Mouse (Mus musculus) mouse embryonic stem cell (cell line): ENCODE data around the gene Pim3.

ENCODE experiments used
- in situ Hi-C, 2 experiments: fragments of 300-500 bp; cut with MboI; formaldehyde crosslinking; loops; 1 replicate in 1 of 2; 3 replicates in 1 of 2; pipeline ENCODE4 v1.14.3; 2019 to 2020; ENCODE audit warnings: low sequenced_read_pairs in 2 of 2, low pct_unique_long_range_greater_than_20kb in 1 of 2, mixed read lengths in 1 of 2; ENCODE audit not compliant: unreplicated experiment in 1 of 2

Gene Pim3

DNA sequence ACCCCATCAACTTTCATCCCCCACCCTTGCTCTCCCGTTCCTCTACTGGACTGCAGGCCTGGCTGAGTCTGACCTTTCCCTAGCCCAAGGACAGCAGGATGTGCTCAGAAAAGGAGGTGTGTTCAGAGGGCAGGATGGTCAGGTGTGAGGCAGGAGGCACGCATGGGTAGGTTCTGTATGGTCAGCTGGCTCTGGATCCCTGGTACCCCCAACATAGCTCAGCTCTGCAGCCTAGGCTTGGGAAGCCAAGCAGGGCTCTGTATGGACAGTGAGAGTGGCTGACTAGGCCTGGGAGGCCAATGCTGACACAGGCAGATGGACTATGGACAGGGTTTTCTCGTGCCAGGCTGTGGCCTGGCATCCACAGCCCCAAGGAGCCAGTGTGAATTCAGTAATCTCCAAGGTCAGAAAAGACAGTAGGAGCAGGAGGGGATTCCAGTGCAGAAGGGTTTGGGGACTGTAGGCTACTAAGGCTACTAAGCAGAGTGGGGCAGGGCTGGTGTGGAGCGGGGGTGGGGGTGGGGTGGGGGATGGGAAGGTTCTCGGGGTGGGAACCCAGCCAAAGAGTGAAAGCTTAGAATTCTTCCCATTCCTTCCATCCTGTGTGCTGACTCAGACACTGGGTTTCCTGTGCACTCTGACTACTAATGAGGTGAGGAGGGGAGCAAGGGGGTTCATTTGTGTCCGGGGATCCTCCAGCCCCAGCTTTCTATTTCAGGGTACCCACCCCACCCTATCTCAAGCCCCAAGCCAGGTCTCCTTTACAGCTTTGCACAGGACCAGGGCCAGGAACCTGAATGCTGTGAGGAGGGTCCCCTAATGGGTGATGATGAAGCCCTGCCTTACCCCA lies 7.6 kb upstream of the Pim3 start:
- in situ Hi-C loops: no loop called here

DNA sequence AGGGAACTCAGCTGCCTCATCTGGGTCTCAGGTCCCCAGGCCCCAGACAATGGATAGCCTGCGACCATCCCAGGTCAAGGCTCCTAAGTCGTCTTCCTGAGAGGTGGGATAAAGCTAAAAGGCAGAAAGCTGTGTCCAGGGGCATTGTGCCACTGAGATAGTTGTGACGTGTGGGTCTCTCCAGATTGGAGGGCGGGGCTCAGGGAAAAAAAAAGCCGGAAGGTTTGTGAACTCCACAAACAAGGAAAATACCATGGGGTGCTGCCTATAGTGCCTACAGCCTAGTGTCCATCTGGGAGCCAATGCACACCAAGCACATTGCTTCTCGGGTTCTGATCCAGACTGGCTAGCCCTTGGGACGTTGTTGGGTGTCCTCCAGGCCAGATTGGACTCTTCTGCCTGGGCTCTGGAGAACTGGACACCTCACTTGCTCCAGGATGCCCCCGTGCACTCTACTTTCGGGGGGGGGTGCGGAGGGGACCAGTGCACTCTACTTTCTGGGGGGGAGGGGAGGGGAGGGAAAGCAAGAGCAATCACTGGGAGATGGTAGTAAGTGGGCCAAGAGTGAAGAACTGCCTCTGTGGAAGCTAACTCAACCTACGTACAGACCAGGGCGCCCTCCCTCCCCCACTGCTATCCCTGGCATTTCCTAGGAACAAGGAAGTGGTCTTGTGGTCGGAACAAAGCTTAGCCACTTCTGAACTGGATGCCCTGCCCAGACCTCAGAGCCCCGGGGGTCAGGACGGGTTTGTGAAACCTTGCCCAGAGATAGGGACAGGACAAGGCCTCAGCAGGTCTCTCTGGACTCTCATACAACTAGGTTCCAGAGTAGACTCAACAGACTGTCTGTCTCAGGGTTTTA lies 6.8 kb upstream of the Pim3 start:
- in situ Hi-C loops: no loop called here

DNA sequence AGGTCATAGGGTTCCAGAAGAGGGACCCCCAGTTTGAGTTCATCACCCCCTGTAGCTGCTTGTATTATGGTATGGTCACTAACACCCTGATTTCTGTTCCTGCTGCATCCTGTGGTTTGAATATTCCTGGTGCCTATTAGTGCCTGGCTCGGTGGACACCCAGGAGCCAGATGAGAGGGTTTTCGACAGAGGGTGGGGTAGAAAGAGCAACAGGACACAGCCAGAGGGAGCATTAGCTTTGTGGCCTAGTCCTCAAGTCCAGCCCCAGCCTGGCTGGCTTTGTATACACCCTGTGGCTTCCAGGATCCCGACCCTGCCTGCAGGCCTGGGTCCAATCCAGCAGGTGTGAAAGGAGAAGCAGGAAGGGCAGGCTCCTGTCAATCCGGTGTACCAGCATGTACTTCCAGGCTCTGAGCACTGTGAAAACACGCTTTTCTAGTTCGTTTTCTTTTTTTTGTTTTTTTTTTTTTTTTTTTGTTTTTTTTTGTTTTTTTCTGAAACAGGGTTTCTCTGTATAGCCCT lies 6.0 kb upstream of the Pim3 start:
- in situ Hi-C loops: no loop called here

DNA sequence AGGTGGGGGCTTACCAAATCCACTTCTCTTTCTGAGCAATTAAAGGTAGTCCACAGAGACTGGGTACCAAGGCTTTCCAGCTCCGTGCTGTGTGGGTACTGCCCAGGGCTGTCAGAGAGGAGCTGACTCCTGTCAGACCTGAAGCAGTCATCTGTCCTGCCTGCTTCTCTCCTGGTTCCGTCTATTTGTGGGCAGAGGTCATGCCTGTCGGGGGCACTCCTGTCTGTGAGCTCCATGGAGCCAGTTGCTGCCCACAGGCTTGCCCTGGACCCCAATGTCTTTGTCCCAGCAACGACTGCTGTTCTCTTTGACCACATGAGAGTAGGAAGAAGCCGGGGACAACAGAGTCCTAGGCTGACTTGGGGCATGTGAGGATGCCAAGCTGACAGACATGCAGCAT lies 5.4 kb upstream of the Pim3 start:
- in situ Hi-C loops: no loop called here

DNA sequence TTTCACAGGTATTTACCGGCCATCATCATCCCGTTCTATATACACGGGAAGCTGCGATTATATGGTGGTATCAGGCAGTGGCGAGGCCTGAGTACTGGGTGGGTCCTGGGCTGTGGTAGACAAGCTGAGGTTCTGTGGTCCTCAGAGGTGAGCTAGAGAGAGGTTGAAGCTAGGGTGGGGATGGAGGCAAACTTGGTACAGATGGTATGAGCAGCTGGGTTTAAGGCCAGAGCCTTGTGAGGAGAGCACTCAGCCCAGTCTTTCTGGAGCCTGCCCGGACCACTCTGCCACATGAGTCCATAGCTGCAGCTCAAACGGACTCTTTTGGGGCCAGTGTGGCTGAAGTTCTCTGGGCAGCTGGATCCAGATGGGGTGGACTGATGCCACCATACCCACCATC lies 4.6 kb upstream of the Pim3 start:
- in situ Hi-C loops: no loop called here

DNA sequence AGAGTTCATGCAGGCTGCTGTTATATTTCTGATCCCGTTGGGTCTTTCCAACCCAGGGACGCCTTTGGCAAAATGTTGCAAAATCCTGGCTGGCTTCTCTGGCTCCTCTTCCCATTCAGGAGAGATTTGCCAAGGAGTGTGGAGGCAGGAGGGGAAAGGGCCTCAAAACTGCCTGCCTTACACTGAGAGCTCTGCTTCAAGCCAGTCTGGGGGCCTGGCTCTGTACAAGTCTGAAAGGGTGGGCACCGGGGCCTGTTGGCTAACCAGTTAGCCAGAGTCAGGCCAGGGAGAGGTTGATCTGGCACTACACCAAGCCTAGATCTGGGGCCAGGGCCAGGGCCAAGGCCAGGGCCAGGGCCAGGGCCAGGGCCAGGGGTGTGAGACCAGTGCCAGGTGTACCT lies 3.8 kb upstream of the Pim3 start:
- in situ Hi-C loops: no loop called here

DNA sequence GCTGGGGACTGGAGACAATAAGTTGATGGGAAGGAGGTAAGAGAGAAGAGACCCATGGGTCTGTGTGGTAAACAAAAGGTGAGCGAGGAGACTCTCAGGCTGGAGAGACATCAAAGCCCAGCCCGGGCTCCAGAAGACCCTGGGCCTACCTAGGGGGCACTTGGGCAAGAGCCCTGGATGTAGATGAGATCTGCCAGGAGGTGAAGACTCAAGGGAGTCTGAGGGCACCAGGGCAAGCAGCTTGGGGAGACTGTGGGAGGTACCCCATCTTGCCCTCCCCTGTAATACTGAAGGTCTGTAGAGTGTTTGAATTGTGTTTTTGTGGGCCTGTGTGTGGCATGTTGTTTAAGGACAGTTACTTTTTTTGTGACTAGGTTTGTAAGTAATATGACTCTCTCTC lies 3.3 kb upstream of the Pim3 start:
- in situ Hi-C loops: no loop called here

DNA sequence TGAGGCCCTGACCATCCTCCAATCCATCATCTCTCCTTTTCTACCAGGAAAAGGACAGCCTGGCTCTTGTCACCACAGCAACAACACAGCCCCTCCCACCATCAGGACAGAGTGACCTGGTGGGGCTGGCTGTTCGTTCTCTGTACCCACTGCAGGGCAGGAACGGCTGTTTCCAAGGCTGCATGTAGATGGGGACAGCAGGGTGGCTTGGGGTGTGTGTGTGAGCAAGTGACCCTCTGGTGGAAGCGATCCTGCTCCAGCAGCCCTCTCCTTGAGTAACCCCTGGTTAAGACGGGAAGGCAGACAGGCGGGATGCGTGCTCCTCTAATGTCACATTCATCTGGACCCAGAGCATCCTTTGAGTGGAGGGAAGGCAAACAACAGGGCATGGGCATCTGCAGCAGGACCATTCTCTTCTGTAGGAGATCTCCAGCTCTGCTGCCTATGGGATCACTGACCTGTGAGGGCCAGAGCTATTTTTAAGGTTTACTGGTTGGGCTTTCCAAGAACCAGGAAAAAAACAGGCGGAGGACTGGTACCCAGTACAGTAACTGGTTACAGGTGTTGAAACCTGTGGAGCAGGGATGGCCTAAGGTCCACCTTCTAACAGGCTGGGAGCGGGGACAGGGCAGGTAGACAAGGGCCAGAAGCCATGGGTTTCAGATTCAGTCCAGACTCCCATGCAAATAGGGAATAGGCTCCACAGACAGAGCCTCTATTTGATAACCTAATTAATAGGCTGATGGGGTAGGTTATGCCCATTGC lies 2.6 kb upstream of the Pim3 start:
- in situ Hi-C loops: no loop called here

DNA sequence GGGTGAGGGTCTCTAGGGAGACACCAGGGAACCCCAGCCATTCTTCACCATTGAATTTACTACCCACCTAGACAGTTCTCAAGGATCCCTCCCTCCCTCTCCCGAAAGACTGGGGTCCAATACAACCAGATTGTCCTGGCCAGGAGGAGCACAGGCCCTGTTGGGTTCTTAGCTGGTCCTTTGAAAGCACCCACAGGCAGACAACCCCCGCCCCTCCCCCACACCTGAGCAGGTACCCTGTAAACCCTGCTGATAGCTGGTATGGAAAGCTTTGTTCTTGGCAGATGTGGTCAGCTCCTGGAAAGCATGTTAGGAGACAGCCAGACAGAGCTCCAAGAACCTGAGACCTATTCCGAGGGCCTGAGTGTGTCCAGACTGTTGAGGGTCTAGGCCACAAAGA lies 1.2 kb upstream of the Pim3 start:
- in situ Hi-C loops: no loop called here

DNA sequence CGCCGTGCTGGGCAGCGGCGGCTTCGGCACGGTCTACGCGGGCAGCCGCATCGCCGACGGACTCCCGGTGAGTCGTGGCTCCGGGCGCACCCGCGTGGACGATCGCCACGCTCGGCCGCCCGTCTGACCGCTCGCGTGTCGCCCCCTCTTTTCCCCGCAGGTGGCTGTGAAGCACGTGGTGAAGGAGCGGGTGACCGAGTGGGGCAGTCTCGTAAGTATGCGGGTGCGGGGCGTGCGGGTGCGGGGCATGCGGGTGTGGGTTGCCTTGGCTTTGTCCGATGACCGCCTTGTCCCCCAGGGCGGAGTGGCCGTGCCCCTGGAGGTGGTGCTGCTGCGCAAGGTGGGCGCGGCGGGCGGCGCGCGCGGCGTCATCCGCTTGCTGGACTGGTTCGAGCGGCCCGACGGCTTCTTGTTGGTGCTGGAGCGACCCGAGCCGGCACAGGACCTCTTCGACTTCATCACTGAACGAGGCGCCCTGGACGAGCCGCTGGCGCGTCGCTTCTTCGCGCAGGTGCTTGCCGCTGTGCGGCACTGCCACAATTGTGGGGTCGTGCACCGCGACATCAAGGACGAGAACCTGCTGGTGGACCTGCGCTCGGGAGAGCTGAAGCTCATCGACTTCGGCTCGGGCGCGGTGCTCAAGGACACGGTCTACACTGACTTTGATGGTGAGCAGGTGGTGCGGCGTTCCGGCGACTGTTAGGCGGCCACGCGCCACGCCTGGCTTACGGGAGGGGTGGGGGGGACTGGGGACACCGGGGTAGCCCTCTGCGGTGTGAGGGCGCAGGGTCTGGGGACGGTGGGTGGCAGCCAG lies 1.1 kb downstream of the Pim3 start:
- in situ Hi-C loops: no loop called here

DNA sequence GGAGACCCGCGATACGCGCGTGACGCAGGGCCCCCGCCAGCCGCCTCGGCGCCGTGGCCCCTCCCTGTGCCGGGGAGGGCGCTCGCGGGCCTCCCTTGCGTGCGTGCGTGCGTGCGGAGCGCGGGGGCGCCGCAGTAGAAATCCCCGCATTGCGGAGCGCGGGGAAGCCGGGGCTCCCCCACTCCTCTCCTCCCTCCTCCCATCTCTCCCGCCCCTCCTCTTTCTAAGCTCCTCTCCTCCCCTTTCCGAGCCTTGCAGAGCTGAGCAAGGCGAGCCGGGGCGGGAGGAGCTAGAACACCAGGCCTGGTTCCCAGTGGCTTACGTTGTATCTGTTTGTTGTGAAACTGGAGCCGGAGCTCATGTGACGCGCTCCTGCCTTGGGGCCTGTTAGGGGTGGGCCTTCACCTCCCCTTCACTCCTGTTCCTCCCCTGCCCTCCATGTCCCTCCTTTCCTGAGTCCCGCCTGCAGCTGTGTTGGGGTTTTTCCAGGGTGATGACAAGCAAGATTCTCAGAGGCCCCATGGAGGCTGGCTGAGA lies 1.8 kb downstream of the Pim3 start:
- in situ Hi-C loops: no loop called here

DNA sequence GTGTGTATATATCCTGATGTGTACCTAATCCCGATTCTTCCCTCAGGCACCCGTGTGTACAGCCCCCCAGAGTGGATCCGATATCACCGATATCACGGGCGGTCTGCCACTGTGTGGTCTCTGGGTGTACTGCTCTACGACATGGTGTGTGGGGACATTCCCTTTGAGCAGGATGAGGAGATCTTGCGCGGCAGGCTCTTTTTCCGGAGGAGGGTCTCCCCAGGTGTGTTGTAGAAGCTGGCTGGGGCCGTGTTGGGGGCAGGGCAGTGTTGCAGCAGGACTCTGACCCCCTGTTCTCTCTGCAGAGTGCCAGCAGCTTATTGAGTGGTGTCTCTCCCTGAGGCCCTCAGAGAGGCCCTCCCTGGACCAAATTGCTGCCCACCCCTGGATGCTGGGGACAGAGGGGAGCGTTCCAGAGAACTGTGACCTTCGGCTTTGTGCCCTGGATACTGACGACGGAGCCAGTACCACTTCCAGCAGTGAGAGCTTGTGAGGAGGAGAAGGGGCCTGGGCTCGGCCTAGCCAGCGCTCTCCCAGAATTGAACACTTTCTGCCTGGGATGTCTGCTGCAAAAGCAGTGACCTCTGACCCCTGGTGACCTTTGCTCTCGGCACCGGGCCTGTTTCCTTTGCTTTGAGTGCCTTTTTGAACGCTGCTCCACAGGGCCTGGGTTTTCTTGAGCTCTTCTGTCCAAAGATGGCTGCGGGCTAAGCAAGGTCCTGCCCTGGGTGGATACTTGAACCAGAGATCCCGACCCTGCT lies 2.5 kb downstream of the Pim3 start:
- in situ Hi-C loops: no loop called here

DNA sequence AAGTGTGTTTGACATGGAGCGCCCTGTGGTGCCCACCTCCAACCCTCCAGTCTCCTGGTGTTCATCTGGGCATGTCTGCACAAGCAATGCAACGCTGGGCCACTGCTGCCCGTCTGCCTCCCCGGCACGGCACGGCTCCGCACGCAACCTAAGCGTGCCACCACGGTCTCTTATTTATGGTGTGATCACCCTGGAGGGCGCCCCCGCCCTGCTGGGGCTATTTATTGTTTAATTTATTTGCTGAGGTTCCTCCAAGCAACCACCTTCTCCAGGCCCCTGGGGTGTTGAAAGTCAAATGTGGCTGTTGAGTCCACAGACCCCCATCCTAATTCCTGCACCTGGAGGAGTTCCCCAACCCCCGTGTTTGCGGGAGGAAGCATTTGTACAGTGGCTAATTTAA lies 3.1 kb downstream of the Pim3 start:
- in situ Hi-C loops: no loop called here

DNA sequence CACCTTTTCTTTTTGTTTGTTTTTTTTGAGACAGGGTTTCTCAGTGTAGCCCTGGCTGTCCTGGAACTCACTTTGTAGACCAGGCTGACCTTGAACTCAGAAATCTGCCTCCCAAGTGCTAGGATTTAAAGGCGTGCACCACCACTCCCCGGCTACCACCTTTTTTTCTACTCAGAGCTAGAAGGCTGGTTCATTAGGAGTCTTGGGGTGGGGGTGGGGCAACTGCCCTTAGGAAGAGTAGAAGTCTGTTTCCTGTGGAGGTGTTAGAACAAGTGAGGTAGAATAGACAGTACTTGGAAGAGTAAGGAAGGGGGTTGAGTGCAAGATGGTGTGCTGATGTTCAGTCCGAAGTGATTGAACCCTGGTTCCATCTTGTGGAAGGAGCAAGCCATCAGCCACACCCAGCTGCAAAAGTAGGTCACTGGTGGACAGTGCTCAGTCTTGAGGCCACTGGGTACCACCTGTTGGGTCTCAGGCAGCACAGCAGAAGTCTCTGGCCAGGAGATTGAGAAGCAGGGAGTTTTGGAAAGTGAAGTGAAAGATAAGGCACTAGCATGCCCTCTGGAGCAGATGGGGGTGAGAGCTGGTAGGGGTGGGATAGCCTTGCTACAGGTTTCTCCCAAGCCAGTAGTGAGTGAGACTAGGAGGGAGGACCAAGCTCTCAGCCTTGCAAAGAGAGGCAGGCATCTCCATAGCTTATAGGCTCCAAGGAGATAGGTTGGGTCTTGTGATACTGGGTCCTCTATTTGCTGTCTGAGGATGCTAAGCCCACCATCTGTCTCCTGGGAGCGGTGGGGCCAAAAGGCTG lies 4.1 kb downstream of the Pim3 start:
- in situ Hi-C loops: no loop called here

DNA sequence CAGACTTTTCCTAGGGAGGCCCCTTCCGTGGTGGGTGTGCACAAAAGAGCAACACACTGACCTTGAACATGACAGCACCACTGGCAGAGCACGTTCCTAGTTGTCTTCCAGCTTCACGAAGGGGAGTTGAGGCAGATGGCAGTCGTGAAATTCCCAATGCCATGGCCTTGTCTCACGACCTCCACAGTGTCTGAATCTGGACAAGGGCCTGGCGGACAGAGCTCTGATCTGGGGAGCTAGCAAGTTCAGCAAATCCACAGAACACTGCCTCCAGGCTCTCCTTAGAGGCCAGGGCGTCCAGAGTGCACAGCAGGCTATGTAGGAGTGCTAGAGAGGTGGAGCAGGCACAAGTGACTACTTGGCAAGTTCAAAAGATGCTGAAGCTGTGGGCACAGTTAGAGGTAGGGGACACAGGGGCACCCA lies 5.0 kb downstream of the Pim3 start:
- in situ Hi-C loops: no loop called here

DNA sequence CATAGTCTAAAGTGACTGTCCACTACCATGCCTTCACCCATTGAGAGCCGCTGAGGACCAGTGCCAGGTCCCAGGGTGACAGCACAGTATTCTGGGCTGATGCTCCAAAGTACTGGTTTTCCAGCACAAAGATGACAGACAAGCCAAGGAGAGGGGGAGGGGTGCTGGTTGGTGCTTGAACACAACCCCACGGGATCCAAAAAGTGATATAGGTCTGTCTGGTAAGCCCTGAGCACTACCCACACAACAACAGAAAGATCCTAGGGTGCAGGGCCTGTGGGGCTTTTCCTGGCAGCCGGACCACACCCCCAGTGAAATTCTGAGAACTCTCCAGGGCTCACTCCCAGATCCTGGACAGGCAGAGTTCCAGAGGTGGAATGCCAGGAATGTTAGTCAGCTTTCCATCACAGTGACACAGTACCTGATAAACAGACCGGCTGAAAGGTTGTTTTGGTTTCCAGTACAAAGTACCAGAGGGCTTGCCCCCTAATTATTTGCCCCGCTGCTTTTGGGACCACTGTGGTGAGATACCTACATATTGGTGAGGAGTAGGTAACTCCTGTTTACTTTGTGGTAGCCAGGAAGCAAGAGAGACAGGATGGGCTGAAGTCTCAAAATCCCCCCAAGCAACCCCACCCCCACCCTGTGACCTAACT lies 5.5 kb downstream of the Pim3 start:
- in situ Hi-C loops: no loop called here
